Mouse (Mus musculus) forebrain, embryonic 14.5 days (tissue): ENCODE results near the gene Cryl1. TPM values are rescaled to one million over a fixed set of nuclear protein-coding genes. Genes with fewer than 3 reads are reported as not detected.

ENCODE experiments used
- ATAC-seq: fragments of 200-750 bp; cut with Nextera tagmentation; 2 replicates; pipeline ENCODE4 v1.8.0; 2017; ENCODE audit warnings: mild to moderate bottlenecking, moderate library complexity
- DNase-seq: peaks from one replicate; pipeline ENCODE4 v3.0.0-alpha.2; 2015; ENCODE audit warnings: low spot score
- H3K27ac ChIP-seq: fragments of 300-500 bp; sonication (generic); 2 replicates; pipeline ENCODE4 v1.5.1; 2014; ENCODE audit warnings: low read depth, mild to moderate bottlenecking, control low read depth, low read length, moderate library complexity
- H3K27me3 ChIP-seq: fragments of 300-500 bp; sonication (generic); replicated peaks from 2 replicates; pipeline ENCODE4 v1.6.1; 2014; ENCODE audit warnings: low read length, control low read depth, mixed read lengths; ENCODE audit not compliant: control insufficient read depth, insufficient read depth
- H3K36me3 ChIP-seq: fragments of 300-500 bp; sonication (generic); 2 replicates; pipeline ENCODE4 v1.6.1; 2014; ENCODE audit warnings: low read length, control low read depth; ENCODE audit not compliant: control insufficient read depth, insufficient read depth
- H3K4me1 ChIP-seq: fragments of 300-500 bp; sonication (generic); 2 replicates; pipeline ENCODE4 v1.6.1; 2014; ENCODE audit warnings: antibody characterized with exemption, low read length, control low read depth; ENCODE audit not compliant: control insufficient read depth, insufficient read depth
- H3K4me2 ChIP-seq: fragments of 300-500 bp; sonication (generic); 2 replicates; pipeline ENCODE4 v1.6.1; 2014; ENCODE audit warnings: mild to moderate bottlenecking, control low read depth, low read length
- H3K4me3 ChIP-seq: fragments of 300-500 bp; sonication (generic); 2 replicates; pipeline ENCODE4 v1.5.1; 2014; ENCODE audit warnings: low read depth, low read length, control low read depth
- H3K9ac ChIP-seq: fragments of 300-500 bp; sonication (generic); 2 replicates; pipeline ENCODE4 v1.6.1; 2014; ENCODE audit warnings: mild to moderate bottlenecking, low read length, control low read depth, moderate library complexity
- H3K9me3 ChIP-seq: fragments of 300-500 bp; sonication (generic); replicated peaks from 2 replicates; pipeline ENCODE4 v1.6.1; 2016; ENCODE audit warnings: low read length, control low read depth, mixed read lengths; ENCODE audit not compliant: control insufficient read depth
- WGBS: fragments of 180-500 bp; shearing (Covaris S2); extraction: QIAGEN DNeasy Blood & Tissue Kit; methylation state at CpG from one replicate; pipeline ENCODE4 v1.1.7; 2014; 5-methylcytosine and 5-hydroxymethylcytosine counted together
- polyA plus RNA-seq: library from polyadenylated mRNA; unstranded; fragments of >200 nt; fragmentation: Nextera tagmentation; extraction: Ambion mirVana; gene quantifications from 2 replicates; pipeline ENCODE4 v1.2.1, GENCODE M21; 2014

The Cryl1 gene
- polyA plus RNA-seq, 1 experiment from 2014 or later = 9.0 TPM

GRCm38 (mm10) chr14:57385667-57386066 lies 12.7 kb downstream of the Cryl1 start:
- Histone ChIP-seq H3K4me2 (no peak overlapping the region), H3K27me3 (no peaks in the 10 kb centered on the region), H3K9ac (no peak overlapping the region), H3K27ac (no peak overlapping the region), H3K4me1 (no peaks in the 10 kb centered on the region), H3K36me3 (no peaks in the 10 kb centered on the region), H3K9me3 (no peaks in the 10 kb centered on the region), H3K4me3 (no peak overlapping the region)
- WGBS = 87% methylated on average over 5 of the region's 5 CpGs
- DNase-seq (no peak), ATAC-seq (no peak)

- 89% methylated on average over 5 of the region's 5 CpGs for WGBS
Measured at GRCm38 (mm10) chr14:57377531-57377930, 20.8 kb downstream of the Cryl1 start.

GRCm38 (mm10) chr14:57376956-57377355 lies 21.4 kb downstream of the Cryl1 start:
- Histone ChIP-seq H3K9me3 (no peaks in the 10 kb centered on the region), H3K36me3 (no peaks in the 10 kb centered on the region), H3K9ac (no peak overlapping the region), H3K4me1 (no peaks in the 10 kb centered on the region), H3K27ac (no peak overlapping the region), H3K27me3 (no peaks in the 10 kb centered on the region), H3K4me2 (no peak overlapping the region), H3K4me3 (no peak overlapping the region)
- DNase-seq (no peak), ATAC-seq (no peak)
- 90% methylated on average over 9 of the region's 9 CpGs for WGBS

More at GRCm38 (mm10) chr14:57377531-57377930, 20.8 kb downstream of the Cryl1 start:
- H3K9me3 ChIP-seq = no peaks in the 10 kb centered on the region
- no peaks in the 10 kb centered on the region for H3K36me3 ChIP-seq
- no peak for DNase-seq
- H3K4me3 ChIP-seq = no peak overlapping the region
- no peak for ATAC-seq
- no peak overlapping the region for H3K9ac ChIP-seq
- no peak overlapping the region for H3K27ac ChIP-seq
- H3K4me2 ChIP-seq = no peak overlapping the region
- no peaks in the 10 kb centered on the region for H3K27me3 ChIP-seq
- H3K4me1 ChIP-seq = no peaks in the 10 kb centered on the region

- Histone ChIP-seq H3K27ac (no peak overlapping the region), H3K36me3 (no peaks in the 10 kb centered on the region), H3K4me2 (no peak overlapping the region), H3K9me3 (no peaks in the 10 kb centered on the region), H3K4me3 (no peak overlapping the region), H3K4me1 (no peaks in the 10 kb centered on the region), H3K27me3 (no peaks in the 10 kb centered on the region), H3K9ac (no peak overlapping the region)
- ATAC-seq (no peak), DNase-seq (no peak)
- WGBS = 79% methylated on average over 8 of the region's 8 CpGs
Measured at GRCm38 (mm10) chr14:57376016-57376415, 22.3 kb downstream of the Cryl1 start.

GRCm38 (mm10) chr14:57375205-57375604 lies 23.1 kb downstream of the Cryl1 start:
- Histone ChIP-seq H3K9me3 (no peaks in the 10 kb centered on the region), H3K27ac (no peak overlapping the region), H3K4me2 (no peak overlapping the region), H3K27me3 (no peaks in the 10 kb centered on the region), H3K4me1 (no peaks in the 10 kb centered on the region), H3K4me3 (no peak overlapping the region), H3K36me3 (no peaks in the 10 kb centered on the region), H3K9ac (no peak overlapping the region)
- ATAC-seq = no peak
- WGBS = 89% methylated on average over 9 of the region's 9 CpGs
- no peak for DNase-seq

GRCm38 (mm10) chr14:57372348-57373102 lies 25.8 kb downstream of the Cryl1 start:
- ATAC-seq = peak; percentile 81; the same call in 1 of the 2 replicates

GRCm38 (mm10) chr14:57367327-57367726 lies 31.0 kb downstream of the Cryl1 start:
- H3K4me3 ChIP-seq = no peak overlapping the region
- H3K4me1 ChIP-seq = 0 out of 2 replicates have a peak, but pooled peaks cover 2% of the 10 kb centered on the region
- no peaks in the 10 kb centered on the region for H3K27me3 ChIP-seq
- H3K36me3 ChIP-seq = no peaks in the 10 kb centered on the region
- H3K27ac ChIP-seq = no peak overlapping the region
- no peaks in the 10 kb centered on the region for H3K9me3 ChIP-seq
- H3K9ac ChIP-seq = no peak overlapping the region
- DNase-seq (no peak), ATAC-seq (no peak)
- 47% methylated on average over 4 of the region's 4 CpGs for WGBS
- no peak overlapping the region for H3K4me2 ChIP-seq

More at GRCm38 (mm10) chr14:57372348-57373102, 25.8 kb downstream of the Cryl1 start:
- H3K27me3 ChIP-seq = no peaks in the 10 kb centered on the region
- H3K9ac ChIP-seq = no peak overlapping the region
- 43% methylated on average over 8 of the region's 8 CpGs for WGBS
- H3K9me3 ChIP-seq = no peaks in the 10 kb centered on the region
- H3K4me2 ChIP-seq = no peak overlapping the region
- no peaks in the 10 kb centered on the region for H3K4me1 ChIP-seq
- H3K36me3 ChIP-seq = no peaks in the 10 kb centered on the region
- H3K4me3 ChIP-seq = no peak overlapping the region
- peak; percentile 91 for DNase-seq
- H3K27ac ChIP-seq = no peak overlapping the region

GRCm38 (mm10) chr14:57366724-57367123 lies 31.6 kb downstream of the Cryl1 start:
- ATAC-seq (no peak), DNase-seq (no peak)
- no peak overlapping the region for H3K4me3 ChIP-seq
- no peaks in the 10 kb centered on the region for H3K9me3 ChIP-seq
- no peak overlapping the region for H3K27ac ChIP-seq
- H3K4me2 ChIP-seq = no peak overlapping the region
- H3K27me3 ChIP-seq = no peaks in the 10 kb centered on the region
- H3K9ac ChIP-seq = no peak overlapping the region
- H3K36me3 ChIP-seq = no peaks in the 10 kb centered on the region
- WGBS = 70% methylated on average over 5 of the region's 5 CpGs
- H3K4me1 ChIP-seq = 0 out of 2 replicates have a peak, but pooled peaks cover 2% of the 10 kb centered on the region

GRCm38 (mm10) chr14:57365341-57365740 lies 33.0 kb downstream of the Cryl1 start:
- DNase-seq (no peak), ATAC-seq (no peak)
- Histone ChIP-seq H3K27ac (no peak overlapping the region), H3K4me2 (no peak overlapping the region), H3K36me3 (no peaks in the 10 kb centered on the region), H3K27me3 (no peaks in the 10 kb centered on the region), H3K9ac (no peak overlapping the region), H3K4me1 (0 out of 2 replicates have a peak, but pooled peaks cover 2% of the 10 kb centered on the region), H3K4me3 (no peak overlapping the region), H3K9me3 (no peaks in the 10 kb centered on the region)
- WGBS = 75% methylated on average over 9 of the region's 9 CpGs
